Mouse (Mus musculus) CH12.LX (cell line): ENCODE measurements around the gene Pdzd2.

Experiments used
- JUN ChIP-seq: IDR thresholded peaks from 2 replicates; pipeline ENCODE4 v1.6.1; 2011; ENCODE audit warnings: low read depth, mild to moderate bottlenecking, low read length, improper control_type of control experiment, moderate library complexity; ENCODE audit not compliant: insufficient read depth
- USF1 ChIP-seq: IDR thresholded peaks from 2 replicates; pipeline ENCODE4 v1.6.1; 2014; ENCODE audit warnings: low read depth, mild to moderate bottlenecking, inconsistent platforms, low read length, improper control_type of control experiment

DNA sequence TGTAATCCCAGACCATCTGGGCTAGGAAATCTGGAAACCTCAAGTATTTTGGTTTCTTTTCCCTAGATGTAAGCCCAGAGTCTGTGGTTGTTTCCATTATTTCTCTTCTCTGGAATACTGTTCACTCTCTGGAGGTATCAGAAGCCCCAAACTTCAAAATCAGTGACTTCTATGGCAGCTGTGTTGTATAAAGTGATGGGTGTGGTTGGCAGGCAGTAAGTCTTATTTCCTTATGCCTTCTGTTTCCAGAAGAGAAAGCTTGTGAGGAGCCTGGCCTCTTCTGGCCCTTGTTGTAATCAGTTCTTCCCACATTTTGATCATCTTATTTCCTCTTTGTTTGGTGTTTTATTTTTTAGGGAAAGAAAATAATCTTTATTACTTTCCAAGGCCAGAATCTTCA lies 408.8 kb downstream of the Pdzd2 start:
- TF ChIP-seq USF1 = no peak
- TF ChIP-seq JUN = no peak
